Mouse (Mus musculus): Measurements from ENCODE around the gene Pf4.

Gene Pf4

DNA sequence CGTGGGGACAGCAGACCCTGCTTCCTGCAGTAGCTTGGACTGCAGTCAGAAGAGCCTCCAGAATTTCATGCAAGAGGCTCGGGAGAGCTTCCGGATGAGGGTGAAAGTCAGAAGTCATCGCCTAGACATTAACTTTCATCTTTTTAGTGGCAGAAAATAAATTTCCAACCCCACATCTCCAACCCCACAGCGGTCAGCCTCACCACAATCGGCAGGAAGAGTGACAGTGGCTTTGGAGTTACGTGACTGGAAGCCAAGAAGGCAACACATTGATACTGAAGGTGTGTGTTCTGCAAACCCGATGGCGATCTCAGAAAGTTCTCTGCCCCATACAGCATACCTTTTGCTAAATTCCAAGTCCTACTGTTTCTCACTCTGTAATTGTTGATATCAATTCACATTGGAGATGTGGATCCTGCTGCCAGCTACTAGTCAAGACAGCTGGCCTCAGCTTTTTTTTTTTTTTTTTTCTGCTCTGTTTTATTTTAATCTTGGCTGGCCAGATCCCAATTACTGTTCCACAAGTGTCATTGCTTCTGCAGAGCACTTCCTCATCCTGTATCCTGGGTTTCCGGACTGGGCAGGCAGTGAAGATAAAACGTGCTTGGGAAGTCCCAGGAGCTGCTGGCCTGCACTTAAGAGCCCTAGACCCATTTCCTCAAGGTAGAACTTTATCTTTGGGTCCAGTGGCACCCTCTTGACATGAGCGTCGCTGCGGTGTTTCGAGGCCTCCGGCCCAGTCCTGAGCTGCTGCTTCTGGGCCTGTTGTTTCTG lies at the start of gene Pf4:
TSS of gene Pf4 (plus strand) at position 556 of the 774 bp plus-strand sequence.
- DNase-seq (ENCODE audit: low read depth in 2 of 2, low spot score in 2 of 2): no peak

DNA sequence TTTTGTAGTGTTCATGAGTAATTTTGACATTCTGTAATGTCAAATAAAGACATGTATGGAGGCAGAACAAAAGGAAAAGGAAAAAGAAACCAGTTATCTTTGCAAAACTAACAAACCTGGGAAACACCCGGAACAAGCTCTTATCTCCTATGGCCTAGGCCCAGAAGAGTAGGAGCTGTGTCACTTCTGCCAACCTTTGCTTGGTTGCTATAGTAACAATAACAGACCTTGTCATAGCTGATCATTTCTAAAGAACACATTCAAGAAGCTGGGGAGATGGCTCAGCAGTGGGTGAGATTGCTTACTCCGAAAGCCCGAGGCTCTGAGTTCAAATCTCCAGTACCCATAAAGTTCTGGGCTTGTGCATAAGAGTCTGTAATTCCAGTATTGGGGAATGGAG lies 49.6 kb upstream of the Pf4 start:
- no peak for DNase-seq (ENCODE audit: low read depth in 2 of 2, low spot score in 2 of 2)

DNA sequence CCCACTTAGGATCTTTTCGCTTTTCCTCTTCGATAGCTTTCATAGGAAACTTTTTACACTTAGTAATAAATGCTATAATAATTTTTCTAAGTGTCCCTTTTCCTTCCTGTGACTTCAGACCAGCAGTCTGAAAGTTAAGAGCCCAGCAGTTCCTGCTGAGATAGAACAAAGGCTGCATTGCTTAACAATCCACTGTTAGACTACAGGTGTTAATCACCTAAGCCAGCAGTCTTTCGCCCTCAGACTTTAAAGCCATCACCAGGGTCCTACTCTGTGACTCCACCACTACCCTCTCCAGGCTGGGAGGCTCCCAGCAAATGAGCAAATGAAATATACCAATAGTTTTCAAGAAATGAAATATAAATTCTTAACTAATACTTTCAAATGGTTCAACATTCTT lies 44.0 kb upstream of the Pf4 start:
- DNase-seq (ENCODE audit: low read depth in 2 of 2, low spot score in 2 of 2): no peak

DNA sequence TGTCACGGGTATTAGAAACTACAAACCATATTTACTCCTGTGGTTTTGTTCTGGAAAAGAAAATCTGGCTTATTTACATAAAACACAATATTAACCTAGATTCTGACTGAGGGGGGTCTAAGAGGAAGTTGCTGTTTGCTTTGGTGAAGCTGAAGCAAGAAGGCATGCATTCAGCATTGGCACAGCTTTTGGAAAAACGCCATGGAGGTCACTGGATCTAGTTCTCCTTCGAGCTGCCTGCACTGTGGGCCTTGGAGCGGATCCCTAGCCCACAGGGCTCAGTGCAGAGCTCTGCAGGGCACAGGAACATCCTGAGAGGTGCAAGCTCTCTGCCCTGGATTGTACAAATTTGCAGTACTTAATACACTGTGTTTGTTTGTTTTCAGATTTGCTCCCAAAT lies 40.8 kb upstream of the Pf4 start:
- no peak for DNase-seq (ENCODE audit: low read depth in 2 of 2, low spot score in 2 of 2)

DNA sequence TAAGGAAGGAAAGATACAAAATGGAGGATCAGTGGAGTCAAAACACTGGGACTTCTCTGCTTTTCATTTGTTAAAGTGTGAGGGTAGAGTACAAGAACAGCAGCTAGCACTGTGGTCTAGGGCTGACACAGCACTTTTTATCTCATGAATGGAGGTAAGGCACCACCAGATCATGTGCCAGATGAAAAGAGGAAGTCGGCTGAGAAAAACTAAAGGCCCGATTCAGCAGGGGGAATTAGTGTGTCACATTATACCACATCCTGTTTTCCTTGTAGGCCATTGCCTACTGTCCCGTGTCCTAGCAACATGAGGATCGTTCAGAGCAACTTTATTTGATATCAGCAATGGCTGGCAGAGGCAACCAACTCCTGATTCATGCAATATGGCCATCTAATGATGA lies 30.2 kb upstream of the Pf4 start:
- no peak for DNase-seq (ENCODE audit: low read depth in 2 of 2, low spot score in 2 of 2)

GRCm38 (mm10) chr5:90753934-90754333 lies 18.3 kb upstream of the Pf4 start:
- no peak for DNase-seq (ENCODE audit: low read depth in 2 of 2, low spot score in 2 of 2)

DNA sequence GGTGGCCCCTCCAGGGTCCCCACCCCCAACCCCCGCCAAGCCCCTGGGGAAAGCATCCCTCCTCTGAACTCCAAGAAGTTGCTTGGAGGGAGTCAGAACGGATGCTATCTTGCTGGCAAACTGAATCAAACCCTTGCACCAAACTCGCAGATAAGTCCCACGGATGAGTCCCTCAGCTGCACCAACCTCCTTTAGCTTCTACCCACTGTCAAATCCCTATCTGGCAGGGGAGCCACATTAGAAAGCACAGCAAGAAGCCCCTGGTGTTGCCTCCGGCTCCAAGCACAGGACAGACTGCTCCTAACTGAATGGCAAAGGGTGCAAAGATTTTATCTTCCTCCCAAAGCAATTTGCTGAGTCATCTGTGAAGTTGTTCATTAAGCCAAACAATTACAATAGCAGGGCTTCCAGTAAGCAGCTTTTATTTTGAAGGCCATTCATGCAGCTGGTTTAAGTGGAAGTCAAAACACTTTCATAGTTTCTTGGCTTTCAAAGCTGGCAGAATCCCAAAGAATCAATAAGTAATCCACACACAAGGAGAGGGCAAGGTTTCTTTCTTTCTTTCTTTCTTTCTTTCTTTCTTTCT lies 14.1 kb upstream of the Pf4 start:
- DNase-seq (ENCODE audit: low read depth in 2 of 2, low spot score in 2 of 2): no peak

- DNase-seq (ENCODE audit: low read depth in 2 of 2, low spot score in 2 of 2): no peak
Measured at GRCm38 (mm10) chr5:90759077-90760065, 12.9 kb upstream of the Pf4 start, which contains the start of gene Cxcl5. Cxcl5 (plus strand) TSS chr5:90759360.

DNA sequence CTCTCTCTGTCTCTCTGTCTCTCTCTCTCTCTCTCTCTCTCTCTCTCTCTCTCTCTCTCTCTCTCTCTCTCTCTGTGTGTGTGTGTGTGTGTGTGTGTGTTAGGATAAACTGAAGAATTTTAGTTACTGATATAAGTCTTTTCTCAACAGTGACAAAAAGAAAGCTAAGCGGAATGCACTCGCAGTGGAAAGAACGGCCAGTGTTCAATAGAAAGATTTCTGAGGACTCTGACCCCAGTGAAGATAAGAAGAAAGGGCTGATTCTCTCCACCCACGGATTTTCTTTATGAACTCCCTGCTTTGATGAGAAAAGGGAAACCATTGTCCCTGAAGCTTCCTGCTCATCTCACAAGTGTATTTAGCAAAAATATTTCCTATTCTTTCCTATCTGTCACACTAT lies 11.9 kb upstream of the Pf4 start:
- DNase-seq (ENCODE audit: low read depth in 2 of 2, low spot score in 2 of 2): no peak

DNA sequence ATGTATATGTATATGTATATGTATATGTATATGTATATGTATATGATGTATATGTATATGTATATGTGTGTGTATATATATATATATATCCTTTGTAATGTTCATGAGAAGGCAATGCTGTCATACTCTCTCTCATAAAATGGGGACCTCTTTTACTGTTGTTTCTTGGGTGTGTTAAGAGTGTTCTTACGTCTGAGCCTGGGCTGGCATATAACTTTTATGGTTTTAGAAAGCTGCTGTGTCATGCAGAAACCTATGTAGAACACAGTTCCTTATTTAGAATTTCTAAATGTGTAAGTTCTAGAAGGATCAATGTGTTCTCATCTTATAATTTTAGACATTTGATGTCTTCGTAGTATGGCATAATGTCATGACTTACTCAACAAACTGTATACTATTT lies 11.4 kb upstream of the Pf4 start:
- no peak for DNase-seq (ENCODE audit: low read depth in 2 of 2, low spot score in 2 of 2)

DNA sequence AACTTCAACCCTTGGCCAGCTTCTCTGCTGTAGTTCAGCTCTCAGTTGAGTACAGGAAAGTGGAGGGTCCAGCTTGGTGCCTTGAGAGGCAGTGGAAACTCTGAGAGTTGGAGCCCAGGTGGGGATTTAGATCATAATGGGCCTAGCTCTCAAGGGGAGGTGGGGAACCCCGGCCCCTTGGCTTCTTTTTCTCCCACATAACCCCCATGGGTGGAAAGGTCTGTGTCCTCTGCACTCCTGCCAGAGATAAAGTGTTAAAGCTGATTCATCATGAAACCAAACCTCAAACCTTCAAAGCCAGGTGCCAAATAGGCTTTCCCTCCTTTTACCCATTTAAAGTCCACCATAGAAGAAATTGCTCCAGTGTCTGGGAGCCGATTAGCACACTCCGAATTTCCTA lies 10.4 kb upstream of the Pf4 start:
- no peak for DNase-seq (ENCODE audit: low read depth in 2 of 2, low spot score in 2 of 2)

- DNase-seq (ENCODE audit: low read depth in 2 of 2, low spot score in 2 of 2): no peak
Measured at GRCm38 (mm10) chr5:90763912-90764665, 8.1 kb upstream of the Pf4 start.

DNA sequence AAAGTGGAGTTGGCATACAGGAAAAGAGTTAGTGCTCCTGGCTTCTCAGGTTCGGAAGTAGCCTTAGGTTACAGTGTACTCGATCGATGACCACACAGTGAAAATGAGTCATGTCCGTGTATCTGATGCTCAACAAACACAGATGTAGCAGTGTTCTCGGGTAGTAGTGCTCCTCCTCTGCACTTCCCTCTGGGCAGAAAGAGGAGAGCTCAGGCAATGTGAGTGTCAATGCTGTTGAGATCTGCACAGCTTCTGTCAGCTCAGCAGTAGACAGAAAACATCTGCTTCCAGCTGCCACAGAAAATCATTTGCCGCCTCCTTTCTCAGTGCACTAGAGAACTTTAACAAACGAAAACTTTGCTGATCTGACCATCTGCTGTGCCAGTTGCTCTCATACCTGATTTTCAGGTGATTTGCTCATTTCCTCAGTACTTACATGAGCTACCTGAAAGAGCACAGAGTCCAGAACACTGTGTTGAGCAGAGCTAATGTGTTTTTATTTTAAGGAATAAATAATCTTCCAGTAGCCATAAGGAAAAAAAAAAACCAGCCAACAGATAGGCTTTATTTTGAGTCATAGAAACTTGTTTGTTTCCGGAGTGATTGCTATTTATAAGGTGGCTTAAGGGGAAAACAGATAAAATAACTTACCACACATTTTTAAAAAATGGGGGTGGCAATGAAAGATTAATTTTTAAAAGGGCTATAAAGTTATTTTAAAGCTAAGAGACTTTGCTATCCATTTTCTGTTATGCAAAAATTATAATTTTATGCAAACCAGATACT lies 6.2 kb upstream of the Pf4 start:
- DNase-seq (ENCODE audit: low read depth in 2 of 2, low spot score in 2 of 2): no peak

GRCm38 (mm10) chr5:90768218-90768617 lies 4.0 kb upstream of the Pf4 start, which contains the start of gene Ppbp:
Ppbp (plus strand) TSS chr5:90768518.
- DNase-seq (ENCODE audit: low read depth in 2 of 2, low spot score in 2 of 2): no peak

- DNase-seq (ENCODE audit: low read depth in 2 of 2, low spot score in 2 of 2): no peak
Measured at GRCm38 (mm10) chr5:90771369-90771768, 866 bp upstream of the Pf4 start.

- DNase-seq (ENCODE audit: low read depth in 2 of 2, low spot score in 2 of 2): no peak
Measured at GRCm38 (mm10) chr5:90775562-90775961, 3.3 kb downstream of the Pf4 start.

DNA sequence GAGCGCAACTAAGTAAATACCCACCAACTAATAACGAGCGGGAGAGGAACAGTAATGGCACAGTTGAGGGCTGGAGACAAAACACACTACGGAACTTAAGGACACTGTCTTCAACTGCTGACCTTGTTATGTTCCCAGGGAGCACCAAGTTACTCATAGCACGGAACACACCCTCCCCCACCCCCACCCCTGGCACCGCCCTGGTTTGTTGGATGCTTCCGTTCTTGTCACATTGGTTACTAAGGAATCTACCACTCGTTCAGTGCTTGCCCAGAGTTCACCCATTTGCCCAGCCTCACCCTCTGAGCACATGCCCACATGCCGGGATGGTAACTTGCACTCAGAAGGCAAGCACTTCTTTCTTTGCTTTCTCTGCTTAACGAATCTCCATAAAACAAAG lies 5.4 kb downstream of the Pf4 start:
- DNase-seq (ENCODE audit: low read depth in 2 of 2, low spot score in 2 of 2): no peak

- no peak for DNase-seq (ENCODE audit: low read depth in 2 of 2, low spot score in 2 of 2)
Measured at GRCm38 (mm10) chr5:90778856-90779255, 6.6 kb downstream of the Pf4 start.

GRCm38 (mm10) chr5:90783697-90784096 lies 11.5 kb downstream of the Pf4 start:
- no peak for DNase-seq (ENCODE audit: low read depth in 2 of 2, low spot score in 2 of 2)

Measured in CD8-positive naive resting alpha-beta T cell, adult 2 months (primary cell).